Mouse (Mus musculus) spleen, adult 12 weeks (tissue): ENCODE data around the gene Sun1.

Experiments used
- DNase-seq: peaks from one replicate; pipeline ENCODE4 v3.0.0; 2022; ENCODE audit warnings: low spot score

Sun1 gene

GRCm38 (mm10) chr5:139199995-139200769 is at the start of gene Sun1:
TSS of gene Sun1 (plus strand) at chr5:139200637.
- DNase-seq: peak; percentile 99

GRCm38 (mm10) chr5:139160899-139161298 is 39.5 kb upstream of the Sun1 start:
- no peak for DNase-seq

- DNase-seq: no peak
Measured at GRCm38 (mm10) chr5:139161632-139162031, 38.8 kb upstream of the Sun1 start.

- peak; percentile 24 for DNase-seq
Measured at GRCm38 (mm10) chr5:139166781-139167361, 33.6 kb upstream of the Sun1 start.

GRCm38 (mm10) chr5:139167548-139167947 is 32.9 kb upstream of the Sun1 start:
- no peak for DNase-seq

- DNase-seq: no peak
Measured at GRCm38 (mm10) chr5:139171929-139172328, 28.5 kb upstream of the Sun1 start.

GRCm38 (mm10) chr5:139174141-139174540 is 26.3 kb upstream of the Sun1 start:
- DNase-seq: no peak

GRCm38 (mm10) chr5:139174556-139175547 is 25.6 kb upstream of the Sun1 start:
- DNase-seq: no peak

GRCm38 (mm10) chr5:139178895-139179631 is 21.4 kb upstream of the Sun1 start:
- DNase-seq: peak; percentile 73

GRCm38 (mm10) chr5:139183131-139183530 is 17.3 kb upstream of the Sun1 start:
- no peak for DNase-seq

- no peak for DNase-seq
Measured at GRCm38 (mm10) chr5:139183601-139184000, 16.8 kb upstream of the Sun1 start.

- DNase-seq: no peak
Measured at GRCm38 (mm10) chr5:139184897-139185296, 15.5 kb upstream of the Sun1 start.

- DNase-seq: no peak
Measured at GRCm38 (mm10) chr5:139189726-139190125, 10.7 kb upstream of the Sun1 start.

- DNase-seq: no peak
Measured at GRCm38 (mm10) chr5:139190958-139191357, 9.5 kb upstream of the Sun1 start.

- no peak for DNase-seq
Measured at GRCm38 (mm10) chr5:139198779-139199178, 1.7 kb upstream of the Sun1 start.

- no peak for DNase-seq
Measured at GRCm38 (mm10) chr5:139199636-139199994, 822 bp upstream of the Sun1 start.

GRCm38 (mm10) chr5:139200770-139201569 is 533 bp downstream of the Sun1 start:
- DNase-seq: no peak

GRCm38 (mm10) chr5:139202127-139202526 is 1.7 kb downstream of the Sun1 start:
- no peak for DNase-seq

GRCm38 (mm10) chr5:139203312-139203711 is 2.9 kb downstream of the Sun1 start:
- no peak for DNase-seq

GRCm38 (mm10) chr5:139206081-139206480 is 5.6 kb downstream of the Sun1 start:
- no peak for DNase-seq

GRCm38 (mm10) chr5:139206525-139206924 is 6.1 kb downstream of the Sun1 start:
- no peak for DNase-seq
